Mouse (Mus musculus): ENCODE measurements around the gene Otogl. TPM values are rescaled to one million over a fixed set of nuclear protein-coding genes. Genes with fewer than 3 reads are reported as not detected.

The Otogl gene
- total RNA-seq (2021) = under 1 TPM; 0.09 to 0.16 TPM
- long read RNA-seq, experiment 1 = 0 reads
- long read RNA-seq, experiment 2 = 0 reads

- DNase-seq (ENCODE audit: low spot score in 2 of 2) = no peak
These were observed at the start of gene Otogl for GRCm38 (mm10) chr10:107912084-107912573. TSS of gene Otogl (minus strand) at chr10:107912134.

- DNase-seq (ENCODE audit: low spot score in 2 of 2) = no peak
These were observed 44.7 kb upstream of the Otogl start for GRCm38 (mm10) chr10:107956588-107956987.

GRCm38 (mm10) chr10:107954444-107954843 is 42.5 kb upstream of the Otogl start:
- DNase-seq (ENCODE audit: low spot score in 2 of 2) = no peak

- no peak for DNase-seq (ENCODE audit: low spot score in 2 of 2)
These were observed 39.7 kb upstream of the Otogl start for GRCm38 (mm10) chr10:107951596-107951995.

- no peak for DNase-seq (ENCODE audit: low spot score in 2 of 2)
These were observed 38.0 kb upstream of the Otogl start for GRCm38 (mm10) chr10:107949945-107950344.

GRCm38 (mm10) chr10:107948647-107949046 is 36.7 kb upstream of the Otogl start:
- DNase-seq (ENCODE audit: low spot score in 2 of 2) = no peak

GRCm38 (mm10) chr10:107948038-107948437 is 36.1 kb upstream of the Otogl start:
- no peak for DNase-seq (ENCODE audit: low spot score in 2 of 2)

GRCm38 (mm10) chr10:107946348-107946747 is 34.4 kb upstream of the Otogl start:
- DNase-seq (ENCODE audit: low spot score in 2 of 2) = no peak

- no peak for DNase-seq (ENCODE audit: low spot score in 2 of 2)
These were observed 31.9 kb upstream of the Otogl start for GRCm38 (mm10) chr10:107943859-107944258.

GRCm38 (mm10) chr10:107941188-107941900 is 29.4 kb upstream of the Otogl start:
- DNase-seq (ENCODE audit: low spot score in 2 of 2) = no peak

- DNase-seq (ENCODE audit: low spot score in 2 of 2) = peak in 1 of 2 experiments; percentile 25
These were observed 28.4 kb upstream of the Otogl start for GRCm38 (mm10) chr10:107940302-107940701.

GRCm38 (mm10) chr10:107939821-107940220 is 27.9 kb upstream of the Otogl start:
- DNase-seq (ENCODE audit: low spot score in 2 of 2) = no peak

- DNase-seq (ENCODE audit: low spot score in 2 of 2) = no peak
These were observed 22.1 kb upstream of the Otogl start for GRCm38 (mm10) chr10:107934055-107934454.

- DNase-seq (ENCODE audit: low spot score in 2 of 2) = no peak
These were observed 21.6 kb upstream of the Otogl start for GRCm38 (mm10) chr10:107933527-107933926.

GRCm38 (mm10) chr10:107931833-107932828 is 20.2 kb upstream of the Otogl start:
- DNase-seq (ENCODE audit: low spot score in 2 of 2) = peak; percentile 61 to 64

GRCm38 (mm10) chr10:107930471-107931021 is 18.6 kb upstream of the Otogl start:
- no peak for DNase-seq (ENCODE audit: low spot score in 2 of 2)

- no peak for DNase-seq (ENCODE audit: low spot score in 2 of 2)
These were observed 13.4 kb upstream of the Otogl start for GRCm38 (mm10) chr10:107925306-107925705.

- no peak for DNase-seq (ENCODE audit: low spot score in 2 of 2)
These were observed 11.9 kb upstream of the Otogl start for GRCm38 (mm10) chr10:107923860-107924259.

GRCm38 (mm10) chr10:107922750-107923149 is 10.8 kb upstream of the Otogl start:
- peak in 1 of 2 experiments; percentile 28 for DNase-seq (ENCODE audit: low spot score in 2 of 2)

GRCm38 (mm10) chr10:107921549-107921948 is 9.6 kb upstream of the Otogl start:
- no peak for DNase-seq (ENCODE audit: low spot score in 2 of 2)

- no peak for DNase-seq (ENCODE audit: low spot score in 2 of 2)
These were observed 9.2 kb upstream of the Otogl start for GRCm38 (mm10) chr10:107921134-107921533.
